In the genomic region with DNA sequence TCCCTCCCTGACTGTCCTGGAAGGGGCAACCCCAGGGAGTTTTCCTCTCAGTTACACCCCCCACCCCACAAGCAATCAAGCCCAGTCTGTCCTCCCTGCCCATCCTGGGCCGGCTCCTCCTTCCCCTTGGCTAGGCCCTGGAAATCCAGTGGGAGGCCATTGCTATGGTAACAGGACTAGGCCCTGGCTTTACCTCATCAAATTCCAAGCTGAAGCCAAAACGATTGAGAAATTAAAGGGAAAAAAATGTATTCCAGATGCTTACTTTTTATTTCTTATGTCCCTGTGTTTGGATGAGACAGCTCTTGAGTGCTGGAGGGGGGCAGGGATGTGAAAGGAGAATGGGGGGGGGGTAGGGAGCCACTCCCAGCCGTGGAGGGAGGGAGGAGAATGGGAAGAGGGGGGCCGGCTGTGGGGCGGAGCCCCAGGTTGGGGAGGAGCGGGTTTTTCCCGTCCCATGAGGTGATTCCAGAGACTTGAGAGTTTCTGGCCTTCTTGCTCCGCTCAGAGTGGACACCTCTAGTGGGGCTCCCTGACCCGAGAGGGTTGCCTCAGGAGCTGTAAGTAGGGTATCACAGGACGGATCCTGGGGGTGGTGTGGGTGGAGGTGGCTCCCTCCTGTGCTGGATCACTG, we compare ENCODE assay signal across 8 mouse cellular contexts. TPM values are rescaled to one million over a fixed set of nuclear protein-coding genes. Genes with fewer than 3 reads are reported as not detected.
A peak's percentile ranks its signal among the peaks of the same experiment; 100 is the strongest.
DNase-seq lines count a peak whose midpoint lies in the region; ATAC-seq and TF ChIP-seq lines count a peak whose summit lies in the region.

No protein-coding gene starts in this region.

- peak; percentile 63 to 72 for DNase-seq in urinary bladder, adult 18-20 months (ENCODE audit: low spot score in 2 of 2)
- no peak for DNase-seq in urinary bladder, postnatal 10 days (ENCODE audit: low spot score)
- peak; percentile 78 for DNase-seq in heart, postnatal 25 days (ENCODE audit: low spot score)
- DNase-seq in layer of hippocampus, adult 2 months (ENCODE audit: low spot score in 2 of 2) = peak; percentile 65 to 80
- peak; percentile 97 for DNase-seq in lung, postnatal 0 days (ENCODE audit: low spot score)
- DNase-seq in retina, postnatal 1 day = peak; percentile 71
- DNase-seq in spleen, postnatal 10 days (ENCODE audit: low spot score in 2 of 2) = no peak

- intact Hi-C loops in heart, postnatal 25 days (cut with DNase I) = no loop called here

- TF ChIP-seq EP300 in lung, postnatal 0 days (IDR thresholded peaks at IDR 0.05) = peak; percentile 84

- 0 out of 2 replicates have a peak overlapping the region, but pooled peaks have one; percentile 23 for H3K9ac ChIP-seq in forebrain, embryonic 15.5 days (replicated peaks)
- peak overlapping the region; percentile 59 for H3K9ac ChIP-seq in lung, postnatal 0 days (replicated peaks; ENCODE audit: low read depth)

- H3K4me3 ChIP-seq in forebrain, embryonic 15.5 days = peak overlapping the region; percentile 17
- peak overlapping the region; percentile 75 for H3K4me3 ChIP-seq in layer of hippocampus, adult 2 months
- peak overlapping the region; percentile 41 for H3K4me3 ChIP-seq in lung, postnatal 0 days (ENCODE audit: low read depth, low read length)

- H3K27ac ChIP-seq in forebrain, embryonic 15.5 days (replicated peaks) = peak overlapping the region; percentile 90
- peak overlapping the region; percentile 94 for H3K27ac ChIP-seq in layer of hippocampus, adult 2 months
- peak overlapping the region; percentile 96 for H3K27ac ChIP-seq in lung, postnatal 0 days (ENCODE audit: low read length)

- 4% methylated on average over 10 of the region's 10 CpGs for WGBS in forebrain, embryonic 15.5 days
- 7% methylated on average over 7 of the region's 10 CpGs for WGBS in lung, postnatal 0 days

- TF ChIP-seq CTCF in layer of hippocampus, adult 2 months (conservative IDR thresholded peaks at IDR 0.05) = no peak
- 0 out of 2 replicates have a peak, but pooled peaks have one; percentile 2 for TF ChIP-seq CTCF in lung, postnatal 0 days (IDR thresholded peaks at IDR 0.05)

- H3K9me3 ChIP-seq in forebrain, embryonic 15.5 days = no peaks in the 10 kb centered on the region
- no peaks in the 10 kb centered on the region for H3K9me3 ChIP-seq in lung, postnatal 0 days (ENCODE audit: low read length)

- H3K4me1 ChIP-seq in forebrain, embryonic 15.5 days = peaks cover 38% of the 10 kb centered on the region
- H3K4me1 ChIP-seq in lung, postnatal 0 days (ENCODE audit: insufficient read depth, low read depth, low read length) = peaks cover 26% of the 10 kb centered on the region; the same call in 1 of the 2 replicates

- H3K36me3 ChIP-seq in forebrain, embryonic 15.5 days = peaks cover 51% of the 10 kb centered on the region
- H3K36me3 ChIP-seq in lung, postnatal 0 days (ENCODE audit: insufficient read depth, low read length) = peaks cover 20% of the 10 kb centered on the region

- H3K4me2 ChIP-seq in forebrain, embryonic 15.5 days (replicated peaks) = peak overlapping the region; percentile 58
- peak overlapping the region; percentile 81 for H3K4me2 ChIP-seq in lung, postnatal 0 days (replicated peaks; ENCODE audit: low read depth, low read length)

- no peaks in the 10 kb centered on the region for H3K27me3 ChIP-seq in forebrain, embryonic 15.5 days
- no peaks in the 10 kb centered on the region for H3K27me3 ChIP-seq in lung, postnatal 0 days (replicated peaks; ENCODE audit: insufficient read depth, low read length)

- no peak for ATAC-seq in forebrain, embryonic 15.5 days (replicated peaks)
- peak; percentile 44 for ATAC-seq in lung, postnatal 0 days

RNA-seq across cellular contexts. Expression of gene Tnks1bp1, which starts 2.3 kb away (rescaled TPM):
- polyA plus RNA-seq in forebrain, embryonic 15.5 days (2015; fragmentation: Nextera tagmentation; extraction: Ambion mirVana) = 22.0 and 29.2 TPM in 2 replicates
- total RNA-seq in heart, postnatal 25 days (2021) = 10 to 100 TPM; 63.2 to 65.0 TPM
- total RNA-seq in layer of hippocampus, adult 2 months (2021) = 100 to 1,000 TPM; 166 to 182 TPM
- 40.3 and 40.7 TPM in 2 replicates for polyA plus RNA-seq in lung, postnatal 0 days (2015; fragmentation: Nextera tagmentation; extraction: Ambion mirVana)

RNA-seq across cellular contexts. Expression of gene P2rx3, which starts 12.9 kb away (rescaled TPM):
- 0.75 and 1.1 TPM in 2 replicates for polyA plus RNA-seq in forebrain, embryonic 15.5 days (2015; fragmentation: Nextera tagmentation; extraction: Ambion mirVana)
- total RNA-seq in heart, postnatal 25 days (2021) = under 1 TPM; 0.26 to 0.42 TPM
- total RNA-seq in layer of hippocampus, adult 2 months (2021) = 1 to 10 TPM; 2.3 to 2.4 TPM
- 0.07 and 0.08 TPM in 2 replicates for polyA plus RNA-seq in lung, postnatal 0 days (2015; fragmentation: Nextera tagmentation; extraction: Ambion mirVana)

RNA-seq across cellular contexts. Expression of gene Ssrp1, which starts 13.1 kb away (rescaled TPM):
- 229 and 235 TPM in 2 replicates for polyA plus RNA-seq in forebrain, embryonic 15.5 days (2015; fragmentation: Nextera tagmentation; extraction: Ambion mirVana)
- 10 to 100 TPM; 35.5 to 40.8 TPM for total RNA-seq in heart, postnatal 25 days (2021)
- total RNA-seq in layer of hippocampus, adult 2 months (2021) = 100 to 1,000 TPM; 125 to 132 TPM
- polyA plus RNA-seq in lung, postnatal 0 days (2015; fragmentation: Nextera tagmentation; extraction: Ambion mirVana) = 81.8 and 87.3 TPM in 2 replicates

Comparison
In these comparisons a context has a peak if more than half of its experiments do, and no peak if none do; other contexts are left out.
1. DNase-seq: peak in urinary bladder, adult 18-20 months (2 of 2), heart, postnatal 25 days (single experiment), layer of hippocampus, adult 2 months (2 of 2), lung, postnatal 0 days (single experiment) and retina, postnatal 1 day (single experiment); none in urinary bladder, postnatal 10 days (single experiment) and spleen, postnatal 10 days (0 of 2).
2. H3K4me3 ChIP-seq: peak in every context shown above with its lines; median percentile 75 in layer of hippocampus, adult 2 months; 41 in lung, postnatal 0 days; 17 in forebrain, embryonic 15.5 days.
3. Peak in every context shown above with its lines, with median percentiles within 50 percentile points of each other: H3K27ac ChIP-seq.